Mouse (Mus musculus) limb, embryonic 12.5 days (tissue): ENCODE results near the gene Nvl. TPM values are rescaled to one million over a fixed set of nuclear protein-coding genes. Genes with fewer than 3 reads are reported as not detected.

Experiments
- polyA plus RNA-seq: library from polyadenylated mRNA; unstranded; fragments of >200 nt; fragmentation: Nextera tagmentation; extraction: Ambion mirVana; gene quantifications from 2 replicates; pipeline ENCODE4 v1.2.1, GENCODE M21; 2016

Nvl gene
- polyA plus RNA-seq, 1 experiment from 2014 or later = 45.4 TPM

Other genes starting within 250 kb of the Nvl start
- 120 and 125 TPM in 2 replicates for gene Pycr2, start 239.9 kb downstream of the Nvl start, polyA plus RNA-seq
- gene Lefty1, start 209.2 kb downstream of the Nvl start, polyA plus RNA-seq = 0.36 and 0.76 TPM in 2 replicates
- gene Tmem63a, start 201.9 kb downstream of the Nvl start, polyA plus RNA-seq = 12.1 and 13.4 TPM in 2 replicates
- 1.6 and 1.8 TPM in 2 replicates for gene Ephx1, start 123.3 kb downstream of the Nvl start, polyA plus RNA-seq
- gene 9130409I23Rik, start 93.0 kb downstream of the Nvl start, polyA plus RNA-seq = not detected in 2 replicates
- 80.8 and 82.5 TPM in 2 replicates for gene Cnih4, start 489 bp upstream of the Nvl start, polyA plus RNA-seq
- gene Wdr26, start 67.8 kb upstream of the Nvl start, polyA plus RNA-seq = 37.0 and 39.2 TPM in 2 replicates
- 0.77 and 1.1 TPM in 2 replicates for gene Cnih3, start 208.4 kb upstream of the Nvl start, polyA plus RNA-seq